Mouse (Mus musculus): ENCODE results near the gene Vav3.
A peak's percentile ranks its signal among the peaks of the same experiment; 100 is the strongest.

The Vav3 gene

DNA sequence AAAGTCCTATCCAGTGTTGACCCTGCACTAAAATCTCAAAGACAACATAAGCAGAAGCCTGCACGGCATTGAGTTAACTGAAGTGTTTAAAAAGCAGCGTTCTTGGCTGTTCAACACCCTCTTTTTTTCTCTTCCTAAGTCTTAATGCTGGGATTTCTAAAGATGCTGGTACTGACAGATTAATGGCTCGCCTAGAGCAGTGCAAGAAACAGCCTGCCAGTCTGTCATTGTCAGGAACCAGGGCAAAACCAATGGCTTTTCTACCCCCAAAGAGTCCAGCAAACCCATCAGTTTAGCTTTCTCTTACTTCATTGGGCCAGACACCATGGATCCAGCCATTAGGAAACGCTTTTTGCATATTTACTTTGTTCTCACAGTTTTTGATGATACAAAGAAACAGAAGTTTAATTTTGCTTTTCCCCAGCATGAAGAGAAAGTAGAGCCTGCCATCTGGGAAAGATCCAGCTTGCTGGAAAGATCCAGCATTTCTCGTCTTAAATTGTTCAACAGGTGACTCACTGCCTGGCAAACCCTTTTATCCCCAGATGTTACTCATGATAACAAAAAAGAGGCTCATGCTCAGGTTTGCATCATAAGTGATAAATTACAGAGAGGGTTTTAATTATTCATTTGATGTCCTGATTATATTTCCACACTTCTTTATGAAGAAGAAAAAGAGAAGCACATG, 343.3 kb downstream of the Vav3 start:
- peak; percentile 1 for DNase-seq (ENCODE audit: low spot score)

DNA sequence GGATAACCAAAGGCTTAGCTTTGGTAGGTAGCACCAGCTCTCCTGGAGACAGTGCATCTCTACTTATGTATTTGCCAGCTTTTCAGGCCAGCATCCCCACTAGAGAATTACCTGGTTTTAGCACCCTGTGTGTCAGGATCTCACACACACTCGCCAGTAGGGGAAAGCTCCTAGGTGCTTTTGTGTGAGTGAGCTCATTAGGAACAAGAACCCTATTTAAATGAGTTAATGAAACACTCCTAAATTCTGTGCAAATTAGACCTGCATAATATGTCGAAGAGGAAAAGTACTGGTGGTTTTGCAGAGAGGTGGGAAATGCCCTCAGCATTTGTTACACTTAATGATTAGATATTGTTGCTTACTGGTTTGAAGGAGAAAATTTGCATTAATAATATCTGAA, 350.1 kb downstream of the Vav3 start:
- DNase-seq (ENCODE audit: low spot score), result no peak

DNA sequence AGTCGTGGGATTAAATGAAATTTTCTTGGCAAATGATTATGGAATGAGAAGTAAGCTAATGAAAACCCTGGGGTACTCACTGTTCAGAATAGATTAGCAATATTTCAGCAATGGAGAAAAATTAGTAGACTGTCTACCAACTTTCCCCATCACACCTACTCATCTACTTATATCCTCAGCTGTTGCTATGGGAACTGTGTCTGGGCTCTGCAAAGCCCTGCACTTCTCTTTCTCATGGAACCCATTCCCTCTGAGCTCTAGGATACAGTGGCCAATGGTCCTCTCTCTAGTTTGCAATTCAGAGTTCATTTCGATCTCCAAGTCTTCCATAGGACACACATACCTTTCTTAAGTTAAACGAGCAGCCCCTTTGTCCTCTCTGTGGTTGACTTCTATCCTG, 352.2 kb downstream of the Vav3 start:
- no peak for DNase-seq (ENCODE audit: low spot score)

DNA sequence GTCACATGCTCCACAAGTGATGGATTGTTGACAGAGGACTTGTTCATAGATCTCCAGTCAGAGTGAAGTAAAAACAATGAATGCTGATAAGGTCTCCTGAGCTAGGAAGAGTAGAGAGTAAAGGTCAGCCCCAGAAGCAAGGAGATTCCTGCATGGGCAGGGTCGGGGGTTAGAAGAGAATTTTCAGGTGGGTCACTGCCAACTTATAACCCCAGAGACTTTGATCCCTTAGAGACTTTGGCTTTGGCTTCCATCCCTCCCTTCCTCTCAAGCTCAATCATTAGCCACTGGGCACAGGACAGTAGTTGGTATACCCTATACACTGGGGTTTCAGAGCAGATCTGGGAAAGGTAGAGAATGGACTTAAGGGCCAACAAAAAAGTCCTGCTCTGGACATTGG, 360.8 kb downstream of the Vav3 start:
- DNase-seq (ENCODE audit: low spot score), result no peak

DNA sequence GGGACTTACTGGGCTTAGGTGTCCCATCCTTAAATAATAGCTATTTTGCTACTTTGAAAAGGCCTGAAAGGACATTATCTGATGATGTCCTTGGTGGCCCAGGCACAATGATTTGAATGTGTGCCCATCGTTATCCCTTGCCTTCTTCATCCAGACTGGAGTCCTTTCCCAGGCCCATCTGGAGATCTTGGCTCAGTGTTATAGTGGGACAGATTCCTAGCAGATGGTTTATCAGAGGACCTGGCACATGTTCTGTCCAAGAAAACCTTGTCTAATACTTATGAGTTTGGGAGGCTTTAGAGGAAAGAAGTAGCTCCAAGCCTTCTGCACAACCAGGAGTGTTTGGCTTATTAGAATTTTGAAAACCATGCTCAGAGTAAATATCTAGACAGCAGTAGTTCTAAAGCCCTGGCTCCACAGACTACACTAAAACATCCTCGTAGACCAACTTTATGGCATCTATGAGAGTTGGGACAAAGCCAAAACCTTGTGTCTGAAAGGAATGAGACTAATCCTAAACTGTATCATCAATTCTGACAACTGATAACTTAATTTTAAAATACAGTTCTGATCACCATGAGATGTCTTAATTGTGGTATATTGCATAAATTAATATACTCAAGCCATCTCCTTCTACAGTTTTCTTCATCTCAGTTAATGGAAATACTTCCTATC, 367.5 kb downstream of the Vav3 start:
- DNase-seq (ENCODE audit: low spot score), result no peak

DNA sequence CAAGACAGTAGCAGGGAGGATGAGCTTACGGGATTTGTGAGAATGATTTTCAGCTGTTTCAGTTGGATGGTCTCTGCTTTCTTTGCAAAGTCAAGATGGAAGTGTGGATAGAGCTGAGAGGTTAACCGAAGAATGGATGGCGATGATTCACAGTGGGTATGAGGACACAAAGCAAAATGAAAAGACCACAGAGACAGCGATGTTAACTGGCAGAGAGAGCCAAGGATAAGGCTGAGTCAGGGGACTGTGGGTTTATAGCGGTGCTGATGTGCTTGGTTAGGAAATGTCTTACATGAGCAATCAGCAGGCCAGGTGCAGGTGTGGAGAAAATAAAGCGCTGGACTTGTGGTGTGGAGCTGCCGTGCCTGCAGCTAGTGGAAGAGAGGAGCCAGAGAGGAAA, 371.3 kb downstream of the Vav3 start:
- no peak for DNase-seq (ENCODE audit: low spot score)

DNA sequence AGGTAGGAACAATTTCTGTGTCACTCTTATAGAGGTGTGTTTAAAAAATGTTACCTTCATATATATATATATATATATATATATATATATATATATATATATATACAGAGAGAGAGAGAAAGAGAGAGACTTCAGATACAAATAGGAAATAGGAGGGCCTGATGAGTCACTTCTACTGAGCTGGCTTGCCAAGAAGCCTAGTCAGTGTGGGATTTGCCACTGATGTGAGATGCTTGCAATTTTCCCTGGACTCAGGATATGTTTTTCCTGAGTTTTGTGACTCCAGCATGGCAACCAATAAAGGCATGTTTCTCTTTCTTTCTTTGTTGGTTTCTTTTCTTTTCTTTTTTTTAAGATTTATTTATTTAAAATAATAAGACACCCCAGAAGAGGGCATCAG, 374.0 kb downstream of the Vav3 start:
- DNase-seq (ENCODE audit: low spot score), result no peak

DNA sequence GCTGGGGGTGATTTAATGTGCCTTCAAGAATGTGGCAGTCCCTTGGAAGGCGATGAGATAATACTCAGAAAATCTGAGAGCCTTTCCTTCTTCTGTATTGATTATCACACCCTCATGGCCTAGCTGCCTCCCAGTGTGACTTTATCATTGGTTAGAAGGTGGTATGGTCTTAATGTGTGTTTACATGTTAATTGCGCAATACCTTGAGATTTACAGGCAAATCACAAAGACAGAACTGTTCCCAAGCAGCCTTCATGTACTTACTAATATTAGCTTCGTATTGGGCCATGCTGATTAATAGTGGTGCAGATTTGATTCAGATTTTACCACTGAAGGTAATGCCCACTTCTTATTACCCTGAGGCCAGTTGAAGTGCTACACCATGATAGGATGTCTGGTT, 381.3 kb downstream of the Vav3 start:
- DNase-seq (ENCODE audit: low spot score), result no peak

DNA sequence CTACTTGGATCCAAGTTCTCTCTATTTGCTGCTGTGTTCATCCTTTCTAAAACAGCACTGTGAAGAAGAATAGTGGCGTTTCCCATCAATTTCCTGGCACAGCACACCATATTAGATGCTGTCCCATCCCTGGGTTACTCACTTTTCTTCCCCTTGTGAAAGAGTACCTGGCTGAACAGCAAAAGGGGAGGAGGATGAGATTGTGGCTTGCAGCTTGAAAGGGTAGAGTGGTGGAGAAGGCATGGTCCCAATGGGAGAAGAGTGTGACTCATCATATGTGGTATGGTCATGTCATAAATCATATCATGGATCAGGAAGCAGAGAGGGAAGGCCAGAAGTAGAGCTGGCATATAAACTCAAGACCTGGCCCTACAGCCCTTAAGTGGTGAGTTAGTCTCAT, 386.3 kb downstream of the Vav3 start:
- DNase-seq (ENCODE audit: low spot score), result no peak

DNA sequence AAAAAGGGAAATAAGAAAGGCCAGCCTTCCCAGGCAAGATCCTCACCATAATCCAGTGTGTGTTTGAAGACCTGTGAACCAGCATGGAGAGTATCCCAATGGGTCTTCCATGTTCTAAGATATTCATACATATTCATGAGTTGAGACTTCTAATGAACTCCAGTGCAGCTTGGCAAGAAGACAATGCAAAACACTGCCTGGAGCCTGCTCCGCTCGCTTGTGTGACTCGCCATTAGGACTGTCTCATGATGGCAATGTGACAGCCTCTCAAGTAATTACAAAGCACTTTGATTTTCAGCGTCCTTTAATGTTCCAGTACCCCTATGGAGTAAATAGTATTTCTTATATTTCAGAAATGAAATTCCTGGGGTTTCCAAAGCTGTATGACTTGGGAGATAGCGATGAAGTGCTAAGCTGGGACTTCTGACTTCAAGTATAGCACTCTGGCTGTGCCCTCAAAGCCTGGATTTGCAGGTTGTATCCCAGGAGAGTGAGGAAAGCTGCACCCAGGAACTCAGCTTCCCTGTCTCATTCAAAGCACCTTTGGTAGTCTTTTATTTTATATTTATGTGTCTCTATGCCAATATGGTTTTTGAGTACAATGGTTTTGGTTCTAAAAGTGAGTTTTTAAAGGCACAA, 391.3 kb downstream of the Vav3 start:
- DNase-seq (ENCODE audit: low spot score), result no peak

DNA sequence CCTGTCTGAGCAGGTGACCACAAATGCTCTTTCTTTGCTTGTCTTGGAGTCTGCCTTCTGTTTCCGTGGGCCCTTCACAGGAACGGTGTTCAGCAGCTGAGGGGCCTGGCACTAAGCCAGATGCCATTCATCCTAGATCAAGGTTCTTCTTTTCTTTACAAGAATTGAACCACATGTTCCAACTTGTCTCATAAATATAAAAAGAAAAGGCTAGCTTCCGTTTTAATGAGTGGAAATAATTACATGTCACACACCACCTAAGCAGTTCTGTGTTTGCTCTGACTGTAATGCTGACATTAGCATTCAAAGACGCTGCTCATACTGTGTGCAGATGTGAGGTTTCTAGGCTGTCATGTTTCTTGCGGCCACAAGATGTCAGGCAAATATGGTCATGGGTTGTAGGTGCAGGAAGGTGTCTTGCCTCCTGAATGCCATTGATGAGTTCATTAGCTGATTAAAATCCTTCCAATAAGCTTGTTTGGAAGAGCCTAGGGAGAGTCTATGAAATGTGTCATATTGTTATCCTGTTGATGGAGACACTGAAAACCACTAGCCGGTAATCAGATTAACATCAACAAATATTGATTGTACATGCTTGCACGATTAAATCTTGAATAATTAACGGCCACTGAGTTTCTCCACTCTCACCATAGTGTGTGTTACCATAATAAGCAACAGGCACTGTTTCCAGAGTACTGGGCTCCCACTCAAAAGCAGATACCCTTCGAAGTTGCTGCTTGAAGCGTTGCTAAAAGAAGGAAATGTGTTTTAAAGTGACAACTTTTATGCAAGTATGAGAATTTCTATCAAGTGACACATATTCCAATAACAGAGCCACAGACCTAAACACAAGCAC, 392.1 kb downstream of the Vav3 start:
- no peak for DNase-seq (ENCODE audit: low spot score)
